Mouse (Mus musculus): Measurements from ENCODE around the gene Insc. TPM values are rescaled to one million over a fixed set of nuclear protein-coding genes. Genes with fewer than 3 reads are reported as not detected.

The Insc gene
- total and polyA plus RNA-seq, 3 experiments: not detected

GRCm38 (mm10) chr7:114754626-114755025 lies 11.1 kb downstream of the Insc start:
- Histone ChIP-seq H3K27ac (ENCODE audit: insufficient read depth, low read depth) (no peak overlapping the region), H3K36me3 (replicated peaks in 1 of 2; ENCODE audit: control insufficient read depth in 1 of 2, insufficient read depth in 1 of 2, low read length in 1 of 2) (no peaks in the 10 kb centered on the region), H3K4me2 (ENCODE audit: insufficient read depth, low read depth, poor library complexity, severe bottlenecking) (no peak overlapping the region), H3K27me3 (replicated peaks) (no peaks in the 10 kb centered on the region), H3K4me3 (replicated peaks in 1 of 3; ENCODE audit: low read depth in 2 of 3, low read length in 2 of 3, poor library complexity in 1 of 3) (no peak overlapping the region), H3K9ac (ENCODE audit: insufficient read depth, low read depth) (no peak overlapping the region), H3K4me1 (ENCODE audit: control insufficient read depth in 1 of 2, insufficient read depth in 2 of 2) (peaks cover 0 to 3% of the 10 kb centered on the region in 2 experiments; a peak in 3 of 4 replicates), H3K9me3 (replicated peaks; ENCODE audit: low read length) (no peaks in the 10 kb centered on the region), H3K79me2 (replicated peaks; ENCODE audit: control insufficient read depth, extremely low read depth, insufficient read depth, poor library complexity, severe bottlenecking) (no peaks in the 10 kb centered on the region)
- in situ Hi-C loops (cut with MboI; ENCODE audit: low pct_ligation_motif_present, low pct_unique_long_range_greater_than_20kb, low sequenced_read_pairs) (no loop called here), dilution Hi-C loops (cut with MboI; ENCODE audit: extremely low pct_ligation_motif_present, extremely low pct_unique_long_range_greater_than_20kb, low sequenced_read_pairs) (no loop called here)
- no peak for TF ChIP-seq NRF1 (IDR thresholded peaks at IDR 0.05; ENCODE audit: low read depth, low read length)
- no peak for TF ChIP-seq UBTF (IDR thresholded peaks at IDR 0.05; ENCODE audit: low read depth, low read length)
- TF ChIP-seq ZC3H11A (IDR thresholded peaks at IDR 0.05; ENCODE audit: low read depth, low read length): no peak
- TF ChIP-seq IRF4 (IDR thresholded peaks at IDR 0.05; ENCODE audit: low read depth, low read length): no peak
- TF ChIP-seq SIN3A (IDR thresholded peaks at IDR 0.05; ENCODE audit: low read length): no peak
- TF ChIP-seq JUN (IDR thresholded peaks at IDR 0.05; ENCODE audit: insufficient read depth, low read depth, low read length): no peak
- TF ChIP-seq SMC3 (IDR thresholded peaks at IDR 0.05; ENCODE audit: low read depth, low read length): no peak
- no peak for DNase-seq (ENCODE audit: extremely low read depth)

- Histone ChIP-seq H3K36me3 (replicated peaks in 1 of 2; ENCODE audit: control insufficient read depth in 1 of 2, insufficient read depth in 1 of 2, low read length in 1 of 2) (no peaks in the 10 kb centered on the region), H3K4me2 (ENCODE audit: insufficient read depth, low read depth, poor library complexity, severe bottlenecking) (no peak overlapping the region), H3K9ac (ENCODE audit: insufficient read depth, low read depth) (no peak overlapping the region), H3K27ac (ENCODE audit: insufficient read depth, low read depth) (no peak overlapping the region), H3K27me3 (replicated peaks) (no peaks in the 10 kb centered on the region), H3K4me1 (ENCODE audit: control insufficient read depth in 1 of 2, insufficient read depth in 2 of 2) (peaks cover 0 to 12% of the 10 kb centered on the region in 2 experiments; a peak in 2 of 4 replicates), H3K79me2 (replicated peaks; ENCODE audit: control insufficient read depth, extremely low read depth, insufficient read depth, poor library complexity, severe bottlenecking) (no peaks in the 10 kb centered on the region), H3K9me3 (replicated peaks; ENCODE audit: low read length) (no peaks in the 10 kb centered on the region), H3K4me3 (replicated peaks in 1 of 3; ENCODE audit: low read depth in 2 of 3, low read length in 2 of 3, poor library complexity in 1 of 3) (no peak overlapping the region)
- dilution Hi-C loops (cut with MboI; ENCODE audit: extremely low pct_ligation_motif_present, extremely low pct_unique_long_range_greater_than_20kb, low sequenced_read_pairs): no loop called here
- TF ChIP-seq TBP (conservative IDR thresholded peaks at IDR 0.05; ENCODE audit: low read depth, low read length) (no peak), NELFE (IDR thresholded peaks at IDR 0.05; ENCODE audit: low read depth, low read length) (no peak), EP300 (IDR thresholded peaks at IDR 0.05; ENCODE audit: low read length) (no peak), BHLHE40 (IDR thresholded peaks at IDR 0.05; ENCODE audit: low read depth, low read length) (no peak), KAT2A (IDR thresholded peaks at IDR 0.05; ENCODE audit: insufficient replicate concordance, low read length) (no peak), IRF4 (IDR thresholded peaks at IDR 0.05; ENCODE audit: low read depth, low read length) (no peak)
- DNase-seq (ENCODE audit: extremely low read depth): no peak
- in situ Hi-C loops (cut with MboI; ENCODE audit: low pct_ligation_motif_present, low pct_unique_long_range_greater_than_20kb, low sequenced_read_pairs): no loop called here
These were observed 19.2 kb downstream of the Insc start for GRCm38 (mm10) chr7:114762660-114763059.

GRCm38 (mm10) chr7:114765273-114765672 lies 21.8 kb downstream of the Insc start:
- no peak overlapping the region for H3K27ac ChIP-seq (ENCODE audit: insufficient read depth, low read depth)
- dilution Hi-C loops (cut with MboI; ENCODE audit: extremely low pct_ligation_motif_present, extremely low pct_unique_long_range_greater_than_20kb, low sequenced_read_pairs): no loop called here
- DNase-seq (ENCODE audit: extremely low read depth): no peak
- H3K4me2 ChIP-seq (ENCODE audit: insufficient read depth, low read depth, poor library complexity, severe bottlenecking): no peak overlapping the region
- H3K36me3 ChIP-seq (replicated peaks in 1 of 2; ENCODE audit: control insufficient read depth in 1 of 2, insufficient read depth in 1 of 2, low read length in 1 of 2): no peaks in the 10 kb centered on the region
- no peaks in the 10 kb centered on the region for H3K9me3 ChIP-seq (replicated peaks; ENCODE audit: low read length)
- no peaks in the 10 kb centered on the region for H3K27me3 ChIP-seq (replicated peaks)
- in situ Hi-C loops (cut with MboI; ENCODE audit: low pct_ligation_motif_present, low pct_unique_long_range_greater_than_20kb, low sequenced_read_pairs): no loop called here
- H3K9ac ChIP-seq (ENCODE audit: insufficient read depth, low read depth): no peak overlapping the region
- H3K4me1 ChIP-seq (ENCODE audit: control insufficient read depth in 1 of 2, insufficient read depth in 2 of 2): peaks cover 0 to 12% of the 10 kb centered on the region in 2 experiments; a peak in 2 of 4 replicates
- H3K4me3 ChIP-seq (replicated peaks in 1 of 3; ENCODE audit: low read depth in 2 of 3, low read length in 2 of 3, poor library complexity in 1 of 3): no peak overlapping the region
- H3K79me2 ChIP-seq (replicated peaks; ENCODE audit: control insufficient read depth, extremely low read depth, insufficient read depth, poor library complexity, severe bottlenecking): no peaks in the 10 kb centered on the region
- TF ChIP-seq POLR2AphosphoS2 (IDR thresholded peaks at IDR 0.05; ENCODE audit: low read depth, low read length) (no peak), BHLHE40 (IDR thresholded peaks at IDR 0.05; ENCODE audit: low read depth, low read length) (no peak), USF1 (IDR thresholded peaks at IDR 0.05; ENCODE audit: low read depth, low read length) (no peak), KAT2A (IDR thresholded peaks at IDR 0.05; ENCODE audit: insufficient replicate concordance, low read length) (no peak), E2F4 (IDR thresholded peaks at IDR 0.05; ENCODE audit: insufficient replicate concordance, low read depth, low read length) (no peak), IRF4 (IDR thresholded peaks at IDR 0.05; ENCODE audit: low read depth, low read length) (no peak), RCOR1 (conservative IDR thresholded peaks at IDR 0.05; ENCODE audit: low read depth, low read length) (no peak), ETS1 (conservative IDR thresholded peaks at IDR 0.05; ENCODE audit: low read depth, low read length) (no peak), CHD2 (IDR thresholded peaks at IDR 0.05; ENCODE audit: low read length) (no peak), ZMIZ1 (IDR thresholded peaks at IDR 0.05; ENCODE audit: low read depth, low read length) (no peak), ZKSCAN1 (IDR thresholded peaks at IDR 0.05; ENCODE audit: borderline replicate concordance, low read depth, low read length) (no peak), GABPA (IDR thresholded peaks at IDR 0.05; ENCODE audit: insufficient replicate concordance, low read depth, low read length) (no peak), USF2 (conservative IDR thresholded peaks at IDR 0.05; ENCODE audit: low read depth, low read length) (no peak), MAFK (IDR thresholded peaks at IDR 0.05; ENCODE audit: insufficient replicate concordance, low read length) (no peak), MYC (IDR thresholded peaks at IDR 0.05; ENCODE audit: low read depth, low read length) (no peak), CHD1 (IDR thresholded peaks at IDR 0.05; ENCODE audit: low read depth, low read length) (no peak), MEF2A (IDR thresholded peaks at IDR 0.05; ENCODE audit: borderline replicate concordance, low read depth, low read length) (no peak), NRF1 (IDR thresholded peaks at IDR 0.05; ENCODE audit: low read depth, low read length) (no peak)

Data from CH12.LX (cell line).